Mouse (Mus musculus): Measurements from ENCODE around the gene Olfr583. TPM values are rescaled to one million over a fixed set of nuclear protein-coding genes. Genes with fewer than 3 reads are reported as not detected.

The Olfr583 gene
- polyA plus RNA-seq (2012; rRNA removed) = not detected in 2 replicates

DNA sequence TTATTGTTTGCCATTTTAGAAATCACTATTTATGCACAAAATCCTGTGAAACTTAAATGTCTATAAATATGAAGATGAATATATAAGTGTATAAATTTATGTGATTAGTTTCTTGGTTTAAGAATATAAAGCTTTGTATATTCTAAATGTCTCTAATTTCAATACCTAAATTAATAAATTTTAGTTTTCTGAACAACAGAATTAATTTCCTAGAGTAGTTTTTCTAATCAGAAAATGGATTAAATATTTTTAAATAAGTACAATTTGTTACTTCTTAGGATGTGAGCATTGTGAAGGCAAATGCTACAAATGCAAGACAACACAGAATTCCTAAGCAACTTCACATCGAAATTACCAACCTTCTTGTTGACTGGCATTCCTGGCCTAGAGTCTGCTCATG lies at the start of gene Olfr583:
Gene Olfr583, plus strand, starts transcription at position 301 of the 400 bp plus-strand sequence.

DNA sequence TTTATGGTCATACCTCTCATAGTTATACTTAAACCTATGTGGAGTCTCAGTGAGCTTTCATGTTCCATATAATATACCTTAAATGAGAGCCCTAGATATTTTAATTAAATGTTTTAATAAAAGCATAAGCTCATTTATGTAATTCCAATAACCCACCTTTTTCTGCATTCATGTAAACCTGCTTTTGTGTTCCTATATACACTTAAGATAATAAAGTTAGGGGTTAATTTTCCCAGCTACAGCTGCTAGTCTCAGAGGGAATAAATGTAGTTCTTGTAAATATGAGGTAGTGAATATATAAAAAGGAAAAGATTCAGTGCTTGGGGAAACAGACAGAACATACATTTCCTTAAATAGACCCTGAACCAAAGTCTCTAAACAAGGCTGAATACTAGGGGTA lies 13.4 kb upstream of the Olfr583 start, which contains the start of gene Olfr582:
Gene Olfr582, plus strand, starts transcription at position 301 of the 400 bp plus-strand sequence.

GRCm38 (mm10) chr7:103081585-103081984 lies 30.5 kb downstream of the Olfr583 start, which contains the start of gene Olfr584:
Olfr584 (plus strand) TSS chr7:103081885.

DNA sequence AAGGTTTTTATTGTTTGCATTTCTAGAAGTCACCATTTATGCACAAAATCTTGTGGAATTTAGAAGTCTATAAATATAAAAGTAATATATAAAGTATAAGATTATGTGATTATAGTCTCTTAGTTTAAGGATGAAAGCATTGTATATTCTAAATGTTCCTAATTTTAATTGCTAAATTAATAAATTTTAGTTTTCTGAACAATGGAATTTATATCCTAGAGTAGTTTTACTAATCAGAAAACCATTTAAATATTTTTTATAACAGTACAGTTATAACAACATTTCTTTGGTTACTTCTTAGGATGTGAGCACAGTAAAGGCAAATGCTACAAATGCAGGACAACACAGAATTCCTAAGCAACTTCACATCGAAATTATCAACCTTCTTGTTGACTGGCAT lies 46.3 kb downstream of the Olfr583 start, which contains the start of gene Olfr585:
Gene Olfr585, plus strand, starts transcription at position 301 of the 400 bp plus-strand sequence.

Other genes with a start within 250 kb of the Olfr583 start
- not detected in 2 replicates for gene Olfr564, start 247.8 kb upstream of the Olfr583 start, polyA plus RNA-seq (2012; rRNA removed)
- gene Olfr566, start 192.5 kb upstream of the Olfr583 start, polyA plus RNA-seq (2012; rRNA removed) = not detected in 2 replicates
- not detected in 2 replicates for gene Olfr568, start 174.2 kb upstream of the Olfr583 start, polyA plus RNA-seq (2012; rRNA removed)
- gene Olfr569, start 160.4 kb upstream of the Olfr583 start, polyA plus RNA-seq (2012; rRNA removed) = not detected in 2 replicates
- gene Olfr570, start 156.7 kb upstream of the Olfr583 start, polyA plus RNA-seq (2012; rRNA removed) = not detected in 2 replicates
- gene Olfr571, start 133.8 kb upstream of the Olfr583 start, polyA plus RNA-seq (2012; rRNA removed) = not detected in 2 replicates
- not detected in 2 replicates for gene Olfr572, start 126.9 kb upstream of the Olfr583 start, polyA plus RNA-seq (2012; rRNA removed)
- gene Olfr573-ps1, start 108.7 kb upstream of the Olfr583 start, polyA plus RNA-seq (2012; rRNA removed) = not detected in 2 replicates
- gene Olfr574, start 102.8 kb upstream of the Olfr583 start, polyA plus RNA-seq (2012; rRNA removed) = not detected in 2 replicates
- gene Olfr575, start 92.5 kb upstream of the Olfr583 start, polyA plus RNA-seq (2012; rRNA removed) = not detected in 2 replicates
- not detected in 2 replicates for gene Olfr576, start 88.6 kb upstream of the Olfr583 start, polyA plus RNA-seq (2012; rRNA removed)
- not detected in 2 replicates for gene Olfr577, start 75.4 kb upstream of the Olfr583 start, polyA plus RNA-seq (2012; rRNA removed)
- not detected in 2 replicates for gene Olfr578, start 62.0 kb upstream of the Olfr583 start, polyA plus RNA-seq (2012; rRNA removed)
- not detected in 2 replicates for gene Olfr582, start 13.3 kb upstream of the Olfr583 start, polyA plus RNA-seq (2012; rRNA removed)
- not detected in 2 replicates for gene Olfr584, start 30.6 kb downstream of the Olfr583 start, polyA plus RNA-seq (2012; rRNA removed)
- not detected in 2 replicates for gene Olfr585, start 46.4 kb downstream of the Olfr583 start, polyA plus RNA-seq (2012; rRNA removed)
- gene Olfr586, start 74.3 kb downstream of the Olfr583 start, polyA plus RNA-seq (2012; rRNA removed) = not detected in 2 replicates
- gene Olfr588-ps1, start 89.6 kb downstream of the Olfr583 start, polyA plus RNA-seq (2012; rRNA removed) = not detected in 2 replicates
- gene Olfr589, start 105.1 kb downstream of the Olfr583 start, polyA plus RNA-seq (2012; rRNA removed) = not detected in 2 replicates
- not detected in 2 replicates for gene Olfr591, start 127.0 kb downstream of the Olfr583 start, polyA plus RNA-seq (2012; rRNA removed)
- not detected in 2 replicates for gene Olfr592, start 133.5 kb downstream of the Olfr583 start, polyA plus RNA-seq (2012; rRNA removed)
- gene Olfr593, start 160.6 kb downstream of the Olfr583 start, polyA plus RNA-seq (2012; rRNA removed) = not detected in 2 replicates
- not detected in 2 replicates for gene Olfr594, start 165.7 kb downstream of the Olfr583 start, polyA plus RNA-seq (2012; rRNA removed)
- gene Usp17ld, start 201.2 kb downstream of the Olfr583 start, polyA plus RNA-seq (2012; rRNA removed) = not detected in 2 replicates